Mouse (Mus musculus) stomach, postnatal 0 days (tissue): ENCODE measurements around the gene Sult5a1.

Source experiments
- CTCF ChIP-seq: IDR thresholded peaks from 2 replicates; pipeline ENCODE4 v1.5.1; 2016; ENCODE audit warnings: antibody characterized with exemption, low read depth, mild to moderate bottlenecking, moderate library complexity
- EP300 ChIP-seq: optimal IDR thresholded peaks from 2 replicates; pipeline ENCODE3; 2016; ENCODE audit warnings: antibody characterized with exemption

DNA sequence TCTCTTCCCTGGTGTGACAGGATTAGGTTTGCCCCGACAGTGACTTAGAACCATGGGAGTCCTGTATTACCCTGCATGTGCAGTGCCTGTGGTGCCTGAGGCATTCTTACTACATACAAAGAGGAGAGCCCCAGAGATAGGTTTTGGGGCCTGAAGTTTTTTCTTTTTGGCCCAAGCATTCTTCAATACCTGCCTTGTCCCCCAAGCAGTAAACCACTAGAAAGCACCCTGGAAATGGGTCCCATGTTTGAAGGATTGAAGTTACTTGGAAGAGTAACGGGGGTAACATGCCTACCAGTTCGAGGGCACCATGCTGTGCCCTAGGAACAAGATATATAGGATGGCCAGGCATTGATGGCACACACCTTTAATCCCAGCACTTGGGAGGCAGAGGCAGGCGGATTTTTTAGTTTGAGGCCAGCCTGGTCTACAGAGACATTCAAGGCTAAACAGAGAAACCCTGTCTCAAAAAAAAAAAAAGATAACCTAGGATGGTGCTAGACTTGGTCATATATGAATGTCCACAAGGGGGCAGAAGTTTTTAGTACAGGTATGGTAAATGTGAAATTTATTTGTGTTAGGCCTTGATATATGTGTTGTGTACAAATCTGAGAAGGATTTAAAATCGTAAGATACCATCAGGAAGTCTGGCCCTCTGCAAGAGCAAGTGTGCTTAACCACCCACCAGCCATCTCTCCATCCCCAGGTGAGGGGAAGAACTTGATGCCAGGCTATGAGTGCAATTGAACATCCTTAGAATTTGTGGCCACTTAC, 52.4 kb downstream of the Sult5a1 start:
- TF ChIP-seq CTCF = peak; percentile 79
- TF ChIP-seq EP300 = no peak
